Mouse (Mus musculus) ovary, postnatal 36 days (tissue): Measurements from ENCODE around the gene Btbd9.
A peak's percentile ranks its signal among the peaks of the same experiment; 100 is the strongest.

Source experiments
- DNase-seq: peaks from one replicate; pipeline ENCODE4 v3.0.0; 2022; ENCODE audit warnings: low spot score, mixed read lengths

The Btbd9 gene

GRCm38 (mm10) chr17:30388391-30388790, 187.9 kb downstream of the Btbd9 start:
- no peak for DNase-seq

- no peak for DNase-seq
Measured at GRCm38 (mm10) chr17:30386241-30386640, 190.0 kb downstream of the Btbd9 start.

GRCm38 (mm10) chr17:30383649-30384048, 192.6 kb downstream of the Btbd9 start:
- no peak for DNase-seq

DNA sequence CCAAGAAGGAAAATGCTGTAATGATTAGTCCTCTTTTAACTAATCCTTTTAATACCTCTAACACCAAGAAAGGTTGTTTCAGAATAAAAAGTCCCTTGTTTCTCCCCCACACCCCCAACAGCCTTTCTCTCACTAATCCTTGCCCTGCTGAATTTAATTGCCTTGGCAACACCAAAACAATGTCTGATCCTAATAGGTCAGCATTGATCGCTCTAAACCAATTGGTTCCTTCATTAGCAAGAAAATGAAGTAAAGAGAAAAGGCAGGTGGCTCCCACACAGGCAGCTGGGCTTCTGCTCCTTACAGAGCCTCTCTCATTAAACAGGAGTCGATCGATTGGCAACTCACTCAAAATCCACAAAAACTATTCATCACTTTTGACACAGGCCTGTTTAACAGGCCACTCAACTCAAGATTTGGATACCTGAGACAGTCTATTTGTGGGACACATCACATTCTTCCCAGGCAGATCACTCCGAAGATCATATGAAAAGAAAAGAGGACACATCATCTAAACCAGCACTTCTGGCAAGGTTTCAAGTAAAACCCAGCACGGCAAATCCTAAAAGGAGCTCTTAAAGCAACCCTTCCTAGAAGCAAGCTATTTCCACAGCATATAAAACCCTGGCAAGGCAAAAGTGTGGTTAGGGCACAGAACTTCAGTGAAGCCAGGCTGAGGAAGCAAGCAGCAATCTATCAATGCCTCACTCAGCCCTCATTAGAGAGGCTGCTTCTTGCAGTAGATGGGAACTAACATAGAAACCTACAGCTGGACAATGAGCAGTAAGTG, 197.9 kb downstream of the Btbd9 start:
- no peak for DNase-seq

GRCm38 (mm10) chr17:30377754-30378153, 198.5 kb downstream of the Btbd9 start:
- no peak for DNase-seq

- DNase-seq: no peak
Measured at GRCm38 (mm10) chr17:30375107-30375506, 201.2 kb downstream of the Btbd9 start.

DNA sequence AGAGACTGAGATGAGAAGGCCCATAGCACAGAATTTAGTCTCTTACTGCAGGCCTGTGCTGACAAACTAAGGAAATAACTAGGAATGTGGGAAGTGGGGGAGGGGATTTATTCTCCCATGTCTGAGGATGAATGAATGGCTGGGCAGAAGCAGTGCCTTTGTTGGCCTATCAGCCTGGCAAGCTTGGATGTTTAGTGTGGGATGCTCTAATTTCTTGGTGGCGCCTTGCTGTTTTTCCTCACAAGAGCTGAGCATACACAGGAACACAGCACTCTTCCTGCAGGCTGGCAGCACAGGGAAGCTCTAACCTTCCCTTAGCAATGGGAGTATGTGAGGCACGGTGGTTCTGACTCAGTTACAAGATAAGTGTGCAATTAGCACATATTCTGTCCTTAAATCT, 207.7 kb downstream of the Btbd9 start:
- DNase-seq: no peak

DNA sequence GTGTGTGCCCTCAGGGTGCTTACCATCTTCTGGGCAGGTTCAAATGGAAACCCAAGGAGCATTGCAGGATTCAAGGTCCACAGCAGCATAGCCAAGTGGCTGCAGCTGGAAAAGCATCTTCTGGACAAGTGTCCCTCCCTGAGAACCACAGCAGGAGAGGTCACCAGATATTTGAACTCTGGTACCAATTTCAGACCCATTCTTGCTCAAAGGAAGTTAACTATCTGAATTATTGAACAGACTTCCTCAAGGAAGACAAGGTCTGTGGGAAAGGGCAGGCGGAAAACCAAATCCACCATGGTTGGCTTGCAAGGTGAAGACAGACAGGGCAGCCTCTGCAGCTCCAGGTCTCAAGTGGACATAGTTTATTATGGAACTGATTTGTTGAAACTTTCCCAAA, 211.6 kb downstream of the Btbd9 start:
- no peak for DNase-seq

DNA sequence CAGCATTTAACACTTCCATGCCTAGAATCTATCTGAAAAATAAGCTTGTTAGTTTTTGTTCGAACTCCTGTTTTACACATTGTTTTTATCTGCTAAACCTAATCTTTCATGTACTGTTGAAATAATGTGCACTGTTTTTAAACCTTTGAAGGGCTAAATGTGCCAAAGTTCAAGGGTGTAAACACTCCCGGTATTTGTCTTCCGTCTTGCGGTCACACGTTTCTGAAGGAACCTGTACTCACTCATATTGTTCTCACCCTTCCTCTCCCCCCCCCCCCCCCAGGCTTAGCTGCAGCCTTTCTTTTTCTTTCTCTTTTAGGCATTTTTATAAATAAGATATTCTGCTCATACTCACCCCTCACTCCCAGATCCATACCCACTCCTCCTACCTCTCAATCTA, 212.9 kb downstream of the Btbd9 start:
- DNase-seq: no peak

GRCm38 (mm10) chr17:30360654-30361053, 215.6 kb downstream of the Btbd9 start:
- DNase-seq: no peak

- DNase-seq: no peak
Measured at GRCm38 (mm10) chr17:30359392-30359791, 216.9 kb downstream of the Btbd9 start.

DNA sequence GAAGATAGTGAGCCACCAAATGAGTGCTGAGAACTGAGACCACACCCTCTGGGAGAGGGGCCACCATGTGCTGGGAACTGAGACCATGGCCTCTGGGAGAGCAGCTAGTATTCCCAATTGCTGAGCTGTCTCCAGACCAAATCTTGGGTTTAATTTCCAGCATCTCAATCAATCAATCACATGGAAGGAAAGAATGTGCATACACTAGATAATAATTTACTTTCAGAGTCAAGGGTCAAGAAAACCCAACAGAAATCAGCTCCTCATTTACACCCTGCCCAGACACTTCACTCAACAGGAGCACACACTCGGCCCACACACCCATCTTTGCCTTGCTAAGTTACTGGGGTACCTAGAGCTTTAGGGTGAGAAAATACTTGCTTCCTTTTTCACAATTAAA, 220.9 kb downstream of the Btbd9 start:
- no peak for DNase-seq

DNA sequence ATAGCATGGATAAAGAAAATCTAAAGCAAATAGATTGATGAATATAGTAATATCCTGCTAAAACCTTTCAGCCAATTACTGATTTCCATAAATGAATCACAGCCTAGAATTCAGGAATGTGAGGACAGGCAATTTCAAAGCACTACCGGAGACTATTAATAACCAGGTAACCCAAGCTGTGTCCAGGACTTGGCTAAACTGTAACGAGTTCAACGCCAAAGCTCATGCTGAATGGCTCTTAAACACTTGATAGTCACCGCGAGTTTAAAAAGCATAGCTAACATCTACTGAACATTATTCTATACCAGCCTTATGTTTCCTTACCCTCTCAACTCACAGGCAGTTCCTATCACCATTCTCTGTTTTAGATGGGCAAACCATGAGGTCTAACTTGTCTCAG, 221.9 kb downstream of the Btbd9 start:
- no peak for DNase-seq

DNA sequence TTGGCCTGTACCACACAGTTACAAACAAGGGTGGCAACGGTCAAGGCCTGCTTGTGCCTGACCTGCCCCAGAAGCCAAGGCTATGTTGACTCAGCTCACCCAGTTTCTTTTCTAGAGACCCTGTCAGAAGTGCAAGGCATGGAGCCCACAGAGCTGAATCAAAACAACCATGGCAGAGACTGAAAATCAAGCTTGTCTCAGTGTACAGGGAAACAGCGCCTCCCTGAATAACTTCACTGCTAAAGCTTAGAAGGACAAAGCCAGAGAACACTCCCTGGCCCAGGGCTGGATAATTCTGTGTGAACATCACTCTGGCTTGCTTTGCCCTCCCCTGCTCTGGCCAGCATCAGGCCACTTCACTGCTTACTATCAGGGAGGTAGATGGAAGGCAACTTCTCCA, 228.3 kb downstream of the Btbd9 start:
- peak; percentile 9 for DNase-seq

GRCm38 (mm10) chr17:30347101-30347613, 229.1 kb downstream of the Btbd9 start:
- DNase-seq: peak; percentile 15

DNA sequence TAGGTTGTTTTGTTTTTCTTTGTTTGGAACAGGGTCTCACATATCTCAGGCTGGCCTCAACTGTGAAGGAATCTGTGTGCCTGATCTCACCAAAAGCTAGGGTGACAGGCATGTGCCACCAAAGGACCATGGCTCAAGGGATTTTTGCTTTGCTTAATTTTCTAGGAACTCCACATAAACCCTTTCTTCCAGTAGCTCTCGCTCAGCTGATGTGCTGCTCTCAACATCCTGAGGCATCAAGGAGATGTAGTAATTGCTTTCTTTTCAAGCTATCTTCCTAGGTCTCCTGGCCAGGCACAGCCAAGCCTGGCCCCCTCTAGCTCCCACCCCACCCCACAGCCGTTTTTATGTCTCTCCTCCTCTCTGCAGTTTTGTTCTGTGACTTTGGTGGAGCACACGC, 231.3 kb downstream of the Btbd9 start:
- DNase-seq: no peak

DNA sequence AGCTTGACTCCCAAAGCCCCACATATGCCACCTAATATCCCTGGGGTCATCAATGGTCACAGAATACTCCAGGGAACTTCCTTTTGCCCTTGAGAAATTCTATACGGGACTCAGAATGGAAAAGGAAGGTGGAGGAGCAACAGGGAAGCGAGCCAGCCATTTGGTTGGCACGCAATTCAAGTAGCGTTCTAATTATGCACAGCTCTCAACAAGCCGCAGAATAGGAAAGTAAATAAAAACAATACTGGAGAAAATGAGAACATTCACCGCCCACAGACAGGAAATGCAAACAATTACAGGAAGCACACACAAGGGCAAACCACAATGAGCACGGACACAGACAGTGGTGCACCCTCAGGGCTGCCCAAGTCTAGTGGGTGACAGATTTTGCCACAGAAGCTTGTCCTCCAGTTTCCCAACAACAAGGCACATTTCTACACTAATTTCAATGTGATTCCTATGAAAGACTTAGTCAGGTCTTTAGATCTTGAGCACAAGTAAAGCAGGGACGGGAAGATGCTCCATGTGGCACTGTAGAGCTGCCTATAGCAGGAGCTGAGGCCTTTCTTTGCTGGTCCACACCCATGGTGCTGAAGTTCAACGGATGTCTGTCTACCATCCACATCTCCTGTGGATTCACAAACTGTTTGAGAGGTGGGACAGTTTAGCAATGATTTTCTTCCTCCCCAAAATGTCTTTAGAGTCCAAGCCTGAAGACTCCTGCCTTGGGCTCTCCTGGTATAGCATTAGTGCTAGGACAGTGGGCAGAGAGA, 232.4 kb downstream of the Btbd9 start:
- no peak for DNase-seq

- no peak for DNase-seq
Measured at GRCm38 (mm10) chr17:30341556-30341955, 234.7 kb downstream of the Btbd9 start.

DNA sequence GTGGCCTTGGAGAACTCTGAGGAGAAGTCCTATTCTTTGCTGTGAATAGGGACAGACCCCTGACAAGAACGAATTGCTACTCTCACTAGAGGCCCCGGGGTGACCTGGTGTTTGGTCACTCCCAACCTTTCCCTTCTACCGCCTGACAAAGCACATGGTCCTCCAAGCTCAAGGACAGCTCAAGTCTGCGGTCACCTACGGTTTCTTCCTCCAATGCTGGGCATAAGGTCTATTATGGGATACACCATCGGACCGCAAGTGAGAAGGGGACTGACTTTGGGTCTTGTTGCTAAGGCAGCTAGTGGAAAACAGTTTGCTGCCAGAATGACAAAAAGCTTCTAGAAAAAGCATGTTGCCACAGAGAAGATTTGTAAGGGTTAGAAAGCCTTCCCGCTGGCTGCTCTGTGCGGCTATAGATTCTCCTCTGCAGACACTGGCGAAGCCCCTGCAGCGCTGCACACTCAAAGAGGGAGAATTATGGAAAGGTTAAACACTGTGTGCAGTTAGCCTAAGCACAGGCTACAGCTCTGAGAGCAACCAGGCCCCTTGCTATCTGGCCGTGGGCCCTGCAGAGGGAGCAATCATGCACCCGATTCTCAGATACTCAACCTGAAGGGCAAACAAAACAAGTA, 235.7 kb downstream of the Btbd9 start:
- no peak for DNase-seq

GRCm38 (mm10) chr17:30339317-30339716, 237.0 kb downstream of the Btbd9 start:
- no peak for DNase-seq

GRCm38 (mm10) chr17:30336816-30337215, 239.5 kb downstream of the Btbd9 start:
- DNase-seq: no peak

DNA sequence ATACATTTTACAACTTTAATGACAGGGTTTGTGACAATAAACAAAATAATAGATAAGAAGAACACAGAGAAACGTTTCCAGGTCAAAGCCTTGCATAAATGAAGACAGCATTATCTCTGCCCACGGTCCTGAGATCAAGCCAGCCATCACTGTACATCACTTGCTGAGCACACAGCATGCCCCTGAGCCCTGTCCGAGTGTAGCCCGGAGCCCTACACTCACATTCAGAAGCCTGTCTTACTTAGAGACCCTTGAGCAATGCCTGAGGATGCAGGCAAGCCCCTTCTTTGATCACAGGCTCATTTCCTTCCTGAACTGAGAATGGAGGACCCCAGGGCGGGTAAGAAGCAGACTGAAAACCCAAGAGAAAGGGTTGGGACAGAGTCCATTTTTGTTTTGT, 240.0 kb downstream of the Btbd9 start:
- DNase-seq: no peak

DNA sequence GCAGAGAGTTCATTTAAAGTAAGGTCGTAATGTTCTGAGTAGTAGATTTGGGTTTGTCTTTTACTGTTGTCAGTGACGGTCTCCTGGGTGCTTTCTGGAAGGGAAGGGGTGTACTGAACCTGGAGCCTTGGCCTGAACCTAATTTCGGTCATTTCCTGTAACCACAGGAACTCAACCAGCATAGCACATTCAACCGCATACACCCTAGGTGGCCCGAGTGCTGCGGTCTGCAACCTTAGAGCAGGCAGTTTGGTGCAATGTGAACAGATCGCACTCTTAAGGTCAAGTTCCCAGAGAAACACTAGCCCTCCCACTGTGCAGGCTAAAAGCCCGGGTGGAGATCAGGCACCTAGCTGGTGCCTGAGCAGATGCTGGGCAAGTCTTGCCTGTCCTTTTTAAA, 240.5 kb downstream of the Btbd9 start:
- no peak for DNase-seq
